Mouse (Mus musculus): ENCODE measurements around the gene Rxylt1. TPM values are rescaled to one million over a fixed set of nuclear protein-coding genes. Genes with fewer than 3 reads are reported as not detected.

The Rxylt1 gene
- polyA plus RNA-seq, 1 experiment = 22.0 TPM

GRCm38 (mm10) chr10:122046511-122046903 lies 50.7 kb downstream of the Rxylt1 start:
- no peak for DNase-seq (ENCODE audit: extremely low spot score in 1 of 2, low spot score in 1 of 2)

GRCm38 (mm10) chr10:122045946-122046345 lies 51.2 kb downstream of the Rxylt1 start:
- no peak for DNase-seq (ENCODE audit: extremely low spot score in 1 of 2, low spot score in 1 of 2)

GRCm38 (mm10) chr10:122044926-122045325 lies 52.2 kb downstream of the Rxylt1 start:
- no peak for DNase-seq (ENCODE audit: extremely low spot score in 1 of 2, low spot score in 1 of 2)

GRCm38 (mm10) chr10:122040372-122040771 lies 56.8 kb downstream of the Rxylt1 start:
- DNase-seq (ENCODE audit: extremely low spot score in 1 of 2, low spot score in 1 of 2) = no peak

- no peak for DNase-seq (ENCODE audit: extremely low spot score in 1 of 2, low spot score in 1 of 2)
These were observed 57.6 kb downstream of the Rxylt1 start for GRCm38 (mm10) chr10:122039566-122039965.

GRCm38 (mm10) chr10:122038554-122038953 lies 58.6 kb downstream of the Rxylt1 start:
- peak; percentile 7 to 39 for DNase-seq (ENCODE audit: extremely low spot score in 1 of 2, low spot score in 1 of 2)

- DNase-seq (ENCODE audit: extremely low spot score in 1 of 2, low spot score in 1 of 2) = no peak
These were observed 63.9 kb downstream of the Rxylt1 start for GRCm38 (mm10) chr10:122033271-122033670.

- DNase-seq (ENCODE audit: extremely low spot score in 1 of 2, low spot score in 1 of 2) = no peak
These were observed 66.8 kb downstream of the Rxylt1 start for GRCm38 (mm10) chr10:122030420-122030819.

- DNase-seq (ENCODE audit: extremely low spot score in 1 of 2, low spot score in 1 of 2) = no peak
These were observed 67.4 kb downstream of the Rxylt1 start for GRCm38 (mm10) chr10:122029738-122030137.

Other genes with a start within 250 kb of the Rxylt1 start
- 8.8 TPM in 2 replicates for gene Srgap1, start 50.1 kb downstream of the Rxylt1 start, polyA plus RNA-seq (2012; rRNA removed)

Data from frontal cortex, adult 2 months (tissue).